Mouse (Mus musculus): ENCODE measurements around the gene Cilp.

- TF ChIP-seq ZC3H11A (IDR thresholded peaks at IDR 0.05; ENCODE audit: borderline replicate concordance, low read depth, low read length) (no peak), ZNF384 (IDR thresholded peaks at IDR 0.05; ENCODE audit: low read depth, low read length) (no peak), MAFK (IDR thresholded peaks at IDR 0.05; ENCODE audit: insufficient read depth, low read depth, low read length) (no peak)
Measured at GRCm38 (mm10) chr9:65304300-65304699, 39.3 kb downstream of the Cilp start.
